Mouse (Mus musculus) forebrain, embryonic 10.5 days (tissue): ENCODE measurements around the gene Srebf2. TPM values are rescaled to one million over a fixed set of nuclear protein-coding genes. Genes with fewer than 3 reads are reported as not detected.
A peak's percentile ranks its signal among the peaks of the same experiment; 100 is the strongest.
"Not testable (repeated sequence)": the region's sequence is repeated elsewhere in the genome, so short reads cannot be mapped to it uniquely, and the experiment has no call there.

ENCODE experiments used
- DNase-seq: peaks from one replicate; pipeline ENCODE4 v3.0.0-alpha.2; 2017; ENCODE audit warnings: low spot score; ENCODE audit errors: extremely low spot score
- H3K27ac ChIP-seq: fragments of 300-500 bp; sonication (generic); 2 replicates; pipeline ENCODE4 v1.5.1; 2016; ENCODE audit warnings: mild to moderate bottlenecking
- H3K27me3 ChIP-seq: fragments of 300-500 bp; sonication (generic); 2 replicates; pipeline ENCODE4 v1.6.1; 2016; ENCODE audit warnings: mild to moderate bottlenecking; ENCODE audit not compliant: poor library complexity, severe bottlenecking
- H3K36me3 ChIP-seq: fragments of 300-500 bp; sonication (generic); replicated peaks from 2 replicates; pipeline ENCODE4 v1.6.1; 2016; ENCODE audit warnings: mild to moderate bottlenecking, moderate library complexity
- H3K4me1 ChIP-seq: fragments of 300-500 bp; sonication (generic); 2 replicates; pipeline ENCODE4 v1.6.1; 2016
- H3K4me3 ChIP-seq: fragments of 300-500 bp; sonication (generic); 2 replicates; pipeline ENCODE4 v1.5.1; 2016; ENCODE audit warnings: mild to moderate bottlenecking, moderate library complexity
- H3K9me3 ChIP-seq: fragments of 300-500 bp; sonication (generic); 2 replicates; pipeline ENCODE4 v1.6.1; 2016; ENCODE audit warnings: mild to moderate bottlenecking, moderate library complexity
- WGBS: fragments of 180-500 bp; shearing (Covaris S2); methylation state at CpG from one replicate; pipeline ENCODE4 v1.1.7; 2016; 5-methylcytosine and 5-hydroxymethylcytosine counted together
- polyA plus RNA-seq: library from polyadenylated mRNA; unstranded; fragments of >200 nt; fragmentation: Nextera tagmentation; extraction: Ambion mirVana; gene quantifications from 2 replicates; pipeline ENCODE4 v1.2.1, GENCODE M21; 2016

Gene Srebf2
- polyA plus RNA-seq, 1 experiment from 2014 or later = 227 TPM

DNA sequence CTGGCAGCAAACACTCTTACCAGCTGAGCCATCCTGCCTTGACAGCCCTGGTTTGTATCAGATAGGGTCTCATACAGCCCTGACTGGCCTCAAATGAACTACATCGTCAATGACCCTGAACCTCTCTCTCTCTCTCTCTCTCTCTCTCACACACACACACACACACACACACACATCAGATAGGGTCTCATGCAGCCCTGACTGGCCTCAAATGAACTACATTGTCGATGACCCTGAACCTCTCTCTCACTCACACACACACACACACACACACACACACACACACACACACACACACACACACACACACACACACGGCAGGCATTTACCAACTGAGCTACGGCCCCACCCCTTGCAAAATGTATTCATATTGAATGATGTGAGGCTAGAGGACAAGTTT, 84.1 kb downstream of the Srebf2 start:
- Histone ChIP-seq H3K4me3 (no peak overlapping the region), H3K27me3 (peaks cover 10% of the 10 kb centered on the region), H3K9me3 (no peaks in the 10 kb centered on the region), H3K27ac (0 out of 2 replicates have a peak overlapping the region, but pooled peaks have one; percentile 57), H3K36me3 (peaks cover 27% of the 10 kb centered on the region), H3K4me1 (peaks cover 20% of the 10 kb centered on the region)
- DNase-seq = no peak
- 85% methylated on average over 4 of the region's 4 CpGs for WGBS

DNA sequence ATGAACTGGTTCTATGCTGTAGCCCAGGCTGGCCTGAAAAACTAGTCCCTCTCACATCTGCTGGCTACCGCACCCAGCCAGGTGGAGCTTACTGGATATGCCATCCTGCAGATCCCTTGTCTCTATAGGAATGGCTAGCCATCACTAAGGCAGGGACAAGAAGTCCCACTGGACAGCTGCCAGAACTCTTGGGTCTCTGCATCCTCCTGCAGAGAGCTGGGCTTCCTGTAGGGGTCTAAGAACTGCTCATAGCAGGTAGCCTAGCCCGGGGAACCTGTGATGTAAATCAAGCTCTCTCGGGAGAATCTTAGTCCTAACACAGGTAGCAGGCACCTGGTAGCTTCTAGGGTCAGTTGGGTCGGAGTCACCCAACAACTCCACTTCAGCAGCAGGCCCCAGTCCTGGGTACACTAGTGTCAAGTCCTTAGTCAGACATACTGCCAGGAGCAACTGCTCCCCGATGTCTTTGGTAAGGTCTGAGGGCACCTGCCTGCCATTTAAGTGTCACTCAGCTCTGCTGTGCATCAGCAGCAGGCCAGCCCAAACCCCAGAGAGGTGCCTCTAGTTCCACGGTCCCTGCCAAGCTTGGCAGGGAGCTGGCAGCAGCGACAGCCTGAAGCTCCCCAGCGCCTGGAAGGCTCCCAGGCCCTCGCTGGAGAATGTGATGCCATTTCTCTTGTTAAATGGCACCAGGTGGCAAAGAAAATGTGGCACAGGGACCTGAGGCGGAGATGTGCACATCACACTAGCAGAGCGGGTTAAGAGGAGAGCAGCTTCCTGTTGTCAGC, 84.8 kb downstream of the Srebf2 start:
- H3K27ac ChIP-seq = no peak overlapping the region
- no peaks in the 10 kb centered on the region for H3K9me3 ChIP-seq
- H3K27me3 ChIP-seq = 0 out of 2 replicates have a peak, but pooled peaks cover 4% of the 10 kb centered on the region
- no peak overlapping the region for H3K4me3 ChIP-seq
- 69% methylated on average over 11 of the region's 11 CpGs for WGBS
- peaks cover 28% of the 10 kb centered on the region for H3K36me3 ChIP-seq
- no peak for DNase-seq
- peaks cover 22% of the 10 kb centered on the region for H3K4me1 ChIP-seq

DNA sequence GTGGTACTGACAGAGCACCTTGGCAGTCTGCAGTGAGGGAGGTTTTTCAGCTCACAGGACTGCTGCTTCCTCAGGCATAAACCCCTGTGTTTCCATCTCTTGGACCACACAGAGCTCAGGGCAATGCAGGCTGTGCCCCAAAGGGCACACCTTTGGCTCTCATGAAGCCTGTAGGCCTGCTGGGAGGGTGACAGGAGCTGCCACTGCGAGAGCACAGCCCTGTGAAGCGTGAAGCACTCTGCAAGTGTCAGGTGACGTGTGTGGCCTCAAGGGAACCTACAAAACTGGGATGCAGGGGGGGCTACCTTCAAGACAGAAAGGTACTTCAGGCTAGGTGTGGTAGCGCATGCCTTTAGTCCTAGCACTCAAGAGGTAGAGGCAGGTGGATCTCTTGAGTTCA, 85.7 kb downstream of the Srebf2 start:
- Histone ChIP-seq H3K27me3 (0 out of 2 replicates have a peak, but pooled peaks cover 3% of the 10 kb centered on the region), H3K4me3 (no peak overlapping the region), H3K9me3 (no peaks in the 10 kb centered on the region), H3K36me3 (peaks cover 34% of the 10 kb centered on the region), H3K27ac (no peak overlapping the region), H3K4me1 (peaks cover 22% of the 10 kb centered on the region)
- 73% methylated on average over 4 of the region's 4 CpGs for WGBS
- DNase-seq = no peak

DNA sequence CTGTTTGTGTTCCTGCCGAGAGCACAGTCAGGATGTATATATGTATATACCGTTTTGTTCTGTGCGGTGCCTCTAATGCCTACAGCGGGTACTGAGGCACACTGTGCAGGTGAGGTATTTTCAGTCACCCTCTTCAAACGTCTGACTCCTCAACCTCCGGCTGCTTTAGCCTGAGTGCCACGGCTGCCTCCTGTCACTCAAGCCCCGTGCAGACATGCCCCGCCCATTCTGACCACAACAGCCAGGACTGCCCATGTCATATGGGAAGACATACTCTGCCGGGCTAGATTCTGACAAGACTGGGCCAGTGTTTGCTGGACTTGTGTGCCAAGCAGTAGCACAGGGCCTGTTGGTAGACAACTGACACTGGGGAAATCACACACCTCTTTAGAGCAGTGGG, 88.7 kb downstream of the Srebf2 start:
- H3K9me3 ChIP-seq = no peaks in the 10 kb centered on the region
- WGBS = 74% methylated on average over 10 of the region's 10 CpGs
- H3K4me1 ChIP-seq = peaks cover 6% of the 10 kb centered on the region; the same call in 1 of the 2 replicates
- DNase-seq = no peak
- no peak overlapping the region for H3K4me3 ChIP-seq
- no peak overlapping the region for H3K27ac ChIP-seq
- H3K27me3 ChIP-seq = no peaks in the 10 kb centered on the region
- H3K36me3 ChIP-seq = peaks cover 57% of the 10 kb centered on the region

DNA sequence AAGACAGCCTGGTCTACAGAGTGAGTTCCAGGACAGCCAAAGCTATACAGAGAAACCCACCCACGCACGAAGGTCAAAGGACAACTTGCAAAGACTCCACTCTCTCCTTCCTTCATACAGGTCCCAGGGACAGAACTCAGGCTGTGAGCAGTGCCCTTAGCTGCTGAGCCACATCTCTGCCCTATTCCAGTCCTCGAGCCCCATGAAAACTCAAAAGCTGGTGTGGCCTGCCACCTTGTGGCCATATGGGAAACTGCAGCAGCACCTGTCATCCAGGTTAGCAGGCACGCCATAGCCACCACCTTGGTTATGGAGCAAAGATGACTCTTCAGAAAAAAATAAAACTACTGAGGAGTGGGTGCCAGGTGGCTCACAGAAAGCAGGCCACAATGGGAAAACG, 89.6 kb downstream of the Srebf2 start:
- Histone ChIP-seq H3K36me3 (peaks cover 63% of the 10 kb centered on the region), H3K27me3 (no peaks in the 10 kb centered on the region), H3K4me1 (0 out of 2 replicates have a peak, but pooled peaks cover 2% of the 10 kb centered on the region), H3K9me3 (no peaks in the 10 kb centered on the region), H3K4me3 (no peak overlapping the region), H3K27ac (no peak overlapping the region)
- DNase-seq = peak; percentile 83
- WGBS = 17% methylated on average over 5 of the region's 5 CpGs

DNA sequence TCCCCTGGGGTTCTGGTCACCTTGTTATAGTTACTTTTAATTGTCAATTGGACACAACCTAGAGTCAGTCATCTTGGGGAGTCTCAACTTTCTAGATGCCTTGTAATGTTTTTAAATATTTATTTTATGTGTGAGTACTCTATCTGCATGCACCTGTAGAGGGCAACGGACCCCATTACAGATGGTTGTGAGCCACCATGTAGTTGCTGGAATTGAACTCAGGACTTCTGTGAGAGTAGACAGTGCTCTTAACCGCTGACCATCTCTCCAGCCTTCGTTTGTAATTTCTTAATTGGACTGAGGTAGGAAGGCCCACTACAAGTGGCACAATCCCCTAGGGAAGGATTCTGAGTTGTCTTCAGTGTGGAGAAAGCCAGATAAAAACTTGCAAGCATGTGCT, 96.3 kb downstream of the Srebf2 start:
- H3K27me3 ChIP-seq = no peaks in the 10 kb centered on the region
- peak overlapping the region; percentile 96; the same call in 1 of the 2 replicates for H3K27ac ChIP-seq
- DNase-seq = no peak
- peaks cover 22% of the 10 kb centered on the region for H3K36me3 ChIP-seq
- WGBS = 85% methylated on average over 3 of the region's 3 CpGs
- H3K4me3 ChIP-seq = peak overlapping the region; percentile 72
- H3K9me3 ChIP-seq = no peaks in the 10 kb centered on the region
- peaks cover 15% of the 10 kb centered on the region for H3K4me1 ChIP-seq

DNA sequence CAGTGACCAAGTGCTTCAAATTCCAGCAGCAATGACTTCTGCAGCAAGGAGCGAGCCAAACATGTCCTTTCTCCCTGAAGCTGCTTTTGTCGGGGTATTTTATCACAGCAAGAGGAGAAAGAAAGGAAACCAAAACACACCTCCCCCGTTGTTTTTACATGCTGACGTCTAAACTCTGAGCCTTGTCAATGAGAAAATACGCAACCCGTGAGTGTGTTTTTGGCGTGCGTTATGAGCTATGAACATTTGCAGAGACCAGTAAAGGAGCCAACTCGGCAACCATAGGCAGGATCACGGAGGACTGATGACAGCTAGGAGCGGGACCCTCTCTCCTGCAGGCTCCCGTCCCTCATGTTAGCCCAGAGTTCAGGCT, 96.7 kb downstream of the Srebf2 start:
- Histone ChIP-seq H3K27me3 (no peaks in the 10 kb centered on the region), H3K4me1 (peaks cover 15% of the 10 kb centered on the region), H3K9me3 (no peaks in the 10 kb centered on the region), H3K27ac (peak overlapping the region; percentile 96), H3K36me3 (peaks cover 18% of the 10 kb centered on the region), H3K4me3 (peak overlapping the region; percentile 72)
- no peak for DNase-seq
- WGBS = 11% methylated on average over 12 of the region's 12 CpGs

DNA sequence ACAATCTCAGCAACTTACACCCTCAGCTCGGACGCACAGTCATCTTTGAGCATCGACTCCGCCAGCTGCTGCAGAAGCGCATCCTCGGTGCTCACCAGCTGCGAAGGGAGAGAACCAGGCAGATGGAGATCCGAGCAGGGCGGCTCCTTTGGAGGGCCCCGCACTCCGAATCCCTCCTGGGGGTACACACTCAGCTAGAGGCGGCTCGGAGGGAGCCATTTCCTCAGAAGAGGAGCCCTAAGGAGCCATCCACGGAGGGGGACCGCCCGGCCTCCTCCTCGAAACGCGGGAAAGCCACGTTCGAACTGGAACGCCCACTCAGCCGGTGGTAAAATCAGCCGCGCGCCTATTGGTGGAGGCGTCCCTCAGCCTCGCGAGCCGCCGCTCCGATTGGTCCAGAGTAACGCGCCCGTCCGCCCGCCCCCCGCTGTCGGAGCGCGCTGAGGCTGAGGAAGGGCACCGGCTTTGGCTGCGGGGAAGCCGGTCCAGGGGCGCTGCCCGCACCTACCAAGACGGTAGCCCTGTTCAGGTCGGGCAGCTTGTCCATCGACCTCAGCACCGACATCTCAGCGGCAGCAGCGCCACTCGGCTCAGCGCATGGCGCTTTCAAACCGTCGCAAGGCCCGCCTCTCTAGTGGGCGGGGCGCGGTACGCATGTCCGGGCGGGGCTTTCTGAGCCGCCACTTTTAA, 97.3 kb downstream of the Srebf2 start, which contains the start of gene Cenpm:
Gene Cenpm, minus strand, starts transcription at position 634 of the 690 bp plus-strand sequence.
- H3K4me1 ChIP-seq = peaks cover 15% of the 10 kb centered on the region
- peak within 1 kb of the TSS; percentile 72 for H3K4me3 ChIP-seq
- H3K9me3 ChIP-seq = no peaks in the 10 kb centered on the region
- WGBS = under 1% methylated on average over 65 of the region's 65 CpGs
- no peaks in the 10 kb centered on the region for H3K27me3 ChIP-seq
- H3K36me3 ChIP-seq = peaks cover 13% of the 10 kb centered on the region
- peak within 1 kb of the TSS; percentile 96 for H3K27ac ChIP-seq
- peak; percentile 94 for DNase-seq

DNA sequence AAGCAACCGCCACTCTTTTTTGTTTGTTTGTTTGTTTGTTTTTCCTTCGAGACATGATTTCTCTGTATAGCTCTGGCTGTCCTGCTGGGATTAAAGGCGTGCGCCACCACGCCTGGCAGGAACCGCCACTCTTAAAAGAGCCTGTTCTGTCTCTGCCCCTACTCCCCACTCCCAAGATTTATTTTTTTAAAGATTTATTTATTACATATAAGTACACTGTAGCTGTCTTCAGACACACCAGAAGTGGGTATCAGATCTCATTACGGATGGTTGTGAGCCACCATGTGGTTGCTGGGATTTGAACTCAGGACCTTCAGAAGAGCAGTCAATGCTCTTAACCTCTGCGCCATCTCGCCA, 97.8 kb downstream of the Srebf2 start:
- Histone ChIP-seq H3K27ac (peak overlapping the region; percentile 96), H3K4me3 (peak overlapping the region; percentile 72), H3K4me1 (peaks cover 15% of the 10 kb centered on the region)
- not testable (repeated sequence) for H3K27me3 ChIP-seq, DNase-seq, H3K9me3 ChIP-seq, H3K36me3 ChIP-seq
- whole genome bisulfite sequencing = 22% methylated on average over 9 of the region's 9 CpGs

DNA sequence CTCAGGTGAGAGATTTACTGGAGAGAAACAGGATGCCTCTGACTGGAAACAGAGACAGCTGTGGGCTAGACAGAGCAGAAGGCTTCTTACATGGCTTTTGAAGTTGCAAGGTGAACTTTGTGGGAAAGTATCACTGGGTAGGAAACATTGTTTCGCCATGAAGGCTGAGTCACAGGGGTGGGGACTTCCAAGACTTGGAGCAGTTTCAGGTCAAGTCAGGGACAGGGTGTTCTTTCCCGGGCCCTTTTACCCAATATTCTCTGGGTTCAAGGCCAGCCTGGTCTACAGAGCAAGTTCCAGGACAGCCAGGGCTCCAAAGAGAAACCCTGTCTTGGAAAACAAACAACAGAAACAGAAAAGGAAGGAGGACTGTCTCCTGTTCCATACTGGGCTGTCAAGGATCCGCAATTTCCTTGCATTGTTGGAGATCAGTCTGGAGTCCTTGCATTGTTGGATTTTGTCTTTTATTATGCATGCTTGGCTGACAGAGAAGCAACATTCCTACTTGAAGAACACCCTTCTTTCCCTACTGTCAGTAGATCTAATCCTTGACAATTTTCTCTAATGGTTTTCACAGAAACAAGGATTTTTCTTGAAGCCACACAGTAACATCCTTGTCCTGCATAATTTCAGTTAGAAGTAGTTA, 100.3 kb downstream of the Srebf2 start:
- Histone ChIP-seq H3K27me3 (no peaks in the 10 kb centered on the region), H3K27ac (no peak overlapping the region), H3K4me3 (no peak overlapping the region), H3K9me3 (no peaks in the 10 kb centered on the region), H3K4me1 (peaks cover 15% of the 10 kb centered on the region), H3K36me3 (no peaks in the 10 kb centered on the region)
- no peak for DNase-seq
- WGBS = 79% methylated on average over 3 of the region's 3 CpGs

DNA sequence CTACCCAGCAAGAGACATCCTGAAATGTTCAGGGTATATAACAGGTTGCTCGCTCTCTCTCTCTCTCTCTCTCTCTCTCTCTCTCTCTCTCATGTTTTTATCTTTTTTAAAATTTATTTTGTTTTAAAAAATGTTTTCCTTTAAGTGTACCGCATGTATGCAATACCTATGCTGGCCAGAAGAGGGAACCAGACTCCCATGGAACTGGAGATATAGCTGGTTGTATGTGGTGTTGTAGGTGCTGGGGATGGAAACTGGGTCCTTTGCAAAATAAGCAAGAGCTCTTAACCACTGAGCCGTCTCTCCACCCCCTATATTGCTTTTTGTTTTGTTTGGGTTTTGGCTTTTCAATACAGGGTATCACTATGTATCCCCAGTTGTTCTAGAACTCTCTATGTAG, 104.6 kb downstream of the Srebf2 start:
- H3K4me3 ChIP-seq = no peak overlapping the region
- no peak for DNase-seq
- H3K4me1 ChIP-seq = peaks cover 15% of the 10 kb centered on the region
- 91% methylated on average over 3 of the region's 3 CpGs for WGBS
- H3K27ac ChIP-seq = no peak overlapping the region
- no peaks in the 10 kb centered on the region for H3K36me3 ChIP-seq
- H3K9me3 ChIP-seq = no peaks in the 10 kb centered on the region
- H3K27me3 ChIP-seq = peaks cover under 1% of the 10 kb centered on the region; the same call in 1 of the 2 replicates

DNA sequence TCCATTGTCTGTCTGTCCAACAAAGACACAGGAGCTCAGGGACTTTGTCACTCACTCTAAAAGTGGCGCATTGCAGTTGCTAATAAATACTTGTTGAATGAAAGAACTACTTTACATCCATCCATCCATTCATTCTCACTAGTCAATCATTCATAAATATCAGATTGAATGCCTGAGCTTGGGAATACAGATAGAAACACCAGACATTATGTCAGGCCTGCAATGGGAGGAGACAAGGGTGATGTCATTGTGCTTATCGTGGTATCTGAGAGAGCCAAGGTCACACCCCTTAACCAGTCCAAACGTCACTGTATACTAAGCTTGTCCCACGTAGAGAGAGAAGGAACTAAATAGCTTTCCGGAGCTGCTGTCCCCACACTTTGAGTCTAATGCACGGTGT, 105.1 kb downstream of the Srebf2 start, which contains the start of gene 1500009C09Rik:
Gene 1500009C09Rik, plus strand, starts transcription at position 301 of the 400 bp plus-strand sequence.
- Histone ChIP-seq H3K9me3 (no peaks in the 10 kb centered on the region), H3K4me3 (no peak within 1 kb of the TSS), H3K4me1 (peaks cover 20% of the 10 kb centered on the region), H3K27ac (no peak within 1 kb of the TSS), H3K27me3 (peaks cover 4% of the 10 kb centered on the region; the same call in 1 of the 2 replicates), H3K36me3 (no peaks in the 10 kb centered on the region)
- 90% methylated on average over 6 of the region's 6 CpGs for WGBS
- DNase-seq = no peak
